Mouse (Mus musculus): Measurements from ENCODE around the gene Mgst2.

GRCm38 (mm10) chr3:51614278-51614677 is 45.9 kb upstream of the Mgst2 start:
- TF ChIP-seq CTCF (IDR thresholded peaks at IDR 0.05; ENCODE audit: low read depth) (no peak), EP300 (IDR thresholded peaks at IDR 0.05; ENCODE audit: low read depth) (no peak)

Data from liver, embryonic 14.5 days (tissue).